Mouse (Mus musculus) gastrocnemius, postnatal 14 days (tissue): ENCODE results near the gene Gria3. TPM values are rescaled to one million over a fixed set of nuclear protein-coding genes. Genes with fewer than 3 reads are reported as not detected.

ENCODE experiments used
- DNase-seq: peaks from one replicate; pipeline ENCODE4 v3.0.0; 2021; ENCODE audit warnings: mixed read lengths
- intact Hi-C: fragments of 180-260 bp; cut with DNase I; formaldehyde crosslinking; loops from one replicate; pipeline ENCODE4 v1.15.1; 2025; ENCODE audit warnings: low total_unique reads
- microRNA-seq, 2 experiments: library from miRNA; unstranded; fragments of <30 nt; microRNA quantifications; one replicate each; pipeline ENCODE4 v1.2.0; 2021
- total RNA-seq, 2 experiments: library from RNA; stranded (reverse); gene quantifications; 2 replicates each; pipeline ENCODE4 v1.2.3; 2021

Gene Gria3
- total RNA-seq, 2 experiments from 2014 or later = 2.2 to 2.3 TPM

DNA sequence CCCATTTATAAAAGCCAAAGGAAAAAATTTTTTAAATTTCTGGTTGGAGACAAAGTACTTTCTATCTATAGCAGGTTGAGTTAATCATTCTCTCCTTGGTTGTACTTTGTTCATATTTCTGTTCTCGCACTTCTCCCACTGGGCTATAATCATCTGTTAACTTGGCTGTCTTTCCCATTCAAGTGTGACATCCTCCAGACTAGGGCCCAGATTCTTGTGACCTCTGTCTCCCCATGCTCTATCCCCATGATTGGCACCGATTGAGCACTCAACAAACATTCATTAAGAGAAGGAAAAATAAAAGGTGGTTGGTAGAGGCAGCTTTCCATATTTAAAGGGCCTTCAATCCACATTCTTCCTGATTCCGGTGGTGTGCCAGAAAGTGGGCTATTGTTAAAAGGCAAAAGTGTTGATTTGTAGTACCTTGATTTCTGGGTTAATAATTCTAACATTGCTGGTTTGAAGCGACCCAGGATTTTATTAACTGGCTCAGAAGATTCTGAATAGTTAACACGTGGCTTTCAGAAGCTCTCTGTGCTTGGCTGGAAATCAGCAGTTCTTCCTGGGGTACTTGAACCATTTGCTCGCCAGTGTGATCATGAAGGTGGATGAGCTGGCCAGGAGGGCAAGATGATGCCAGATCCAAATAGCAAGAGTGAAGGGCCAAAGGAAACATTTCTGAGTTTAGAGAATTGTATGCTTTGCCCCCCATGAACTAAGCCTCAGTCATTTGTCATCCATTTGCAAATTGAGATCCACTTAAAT is 161.8 kb downstream of the Gria3 start:
- no peak for DNase-seq
- intact Hi-C loops = no loop called here

DNA sequence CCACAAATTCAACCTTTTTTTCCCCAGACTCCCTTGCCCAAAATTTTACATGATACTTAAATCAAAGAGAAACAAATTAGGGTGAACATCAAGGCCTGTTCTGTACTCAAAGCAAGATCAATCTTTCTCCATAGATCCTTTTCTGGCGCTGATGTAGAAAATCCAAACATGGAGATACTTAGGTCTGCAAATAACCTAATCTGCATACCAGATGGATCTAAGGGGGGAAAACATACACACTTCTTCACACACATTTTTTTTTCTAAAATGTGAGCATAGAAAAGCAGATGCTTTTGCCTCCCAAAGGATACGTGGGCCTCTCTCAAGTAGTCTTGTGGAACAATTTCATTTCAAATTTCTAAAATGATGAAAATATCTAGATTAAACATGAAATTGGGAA is 164.2 kb downstream of the Gria3 start:
- intact Hi-C loops = no loop called here
- DNase-seq = no peak

- no peak for DNase-seq
- intact Hi-C loops = no loop called here
Observed at GRCm38 (mm10) chrX:41573079-41573478, 172.4 kb downstream of the Gria3 start.

- intact Hi-C loops = no loop called here
- DNase-seq = no peak
Observed at GRCm38 (mm10) chrX:41578797-41579196, 178.1 kb downstream of the Gria3 start.

- DNase-seq = no peak
- intact Hi-C loops = no loop called here
Observed at GRCm38 (mm10) chrX:41587692-41588091, 187.0 kb downstream of the Gria3 start.

DNA sequence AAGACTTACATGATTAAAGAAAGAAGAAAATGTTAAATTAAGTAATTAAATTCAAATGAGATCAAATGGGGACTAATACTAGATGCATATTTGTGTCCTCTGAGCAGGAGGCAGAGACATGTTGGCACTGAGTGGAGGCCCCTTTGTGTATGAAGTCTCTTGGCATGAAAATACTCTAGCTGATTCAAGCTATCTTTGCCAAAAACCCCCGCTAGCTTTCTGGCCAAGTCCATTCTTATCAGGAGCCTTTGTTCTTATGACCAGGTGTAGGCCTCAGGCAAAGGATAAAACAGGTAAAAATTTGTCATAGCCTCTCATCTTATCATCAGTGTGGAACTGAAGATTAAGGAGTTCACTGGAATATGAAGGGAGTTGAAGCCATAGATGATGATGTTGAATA is 206.5 kb downstream of the Gria3 start:
- intact Hi-C loops = no loop called here
- DNase-seq = no peak

DNA sequence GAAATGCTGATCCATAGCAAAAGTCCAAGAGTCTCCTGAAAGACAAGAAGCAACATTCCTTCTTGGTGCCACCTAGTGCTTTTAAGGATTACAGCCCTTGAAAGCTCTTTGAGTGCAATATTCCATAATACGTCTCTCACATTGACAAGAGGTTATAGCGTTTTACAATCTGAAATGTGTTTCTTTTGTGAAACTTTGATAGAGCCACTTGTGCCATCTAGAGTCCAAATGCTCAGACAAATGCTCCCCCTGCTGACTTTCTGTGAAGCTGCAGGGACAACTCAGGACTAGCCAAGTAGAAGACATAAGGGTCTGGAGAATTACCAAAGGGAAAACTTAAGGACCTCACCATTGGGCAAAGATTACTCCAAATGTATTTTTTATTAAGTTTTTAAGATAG is 214.3 kb downstream of the Gria3 start:
- intact Hi-C loops = no loop called here

DNA sequence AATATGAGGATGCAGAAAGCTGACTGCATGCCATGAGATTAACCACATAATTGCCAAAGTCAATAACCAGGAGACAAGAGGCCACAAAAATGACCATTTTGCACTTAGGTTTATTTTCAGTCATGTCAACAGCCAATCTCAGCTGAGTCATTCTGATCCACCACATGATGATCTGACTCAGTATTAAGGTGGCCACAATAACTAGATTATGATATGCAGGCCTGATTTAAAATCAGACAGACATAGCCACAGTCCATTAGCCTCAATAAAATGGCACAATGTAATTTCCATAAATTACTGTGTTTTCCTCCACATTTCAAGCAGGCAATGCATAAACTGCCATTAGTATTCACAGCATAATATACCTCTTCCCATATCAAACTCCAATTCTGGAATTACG is 216.3 kb downstream of the Gria3 start:
- intact Hi-C loops = no loop called here
- no peak for DNase-seq

More for the DNA sequence above, 214.3 kb downstream of the Gria3 start:
- DNase-seq = peak; percentile 4

DNA sequence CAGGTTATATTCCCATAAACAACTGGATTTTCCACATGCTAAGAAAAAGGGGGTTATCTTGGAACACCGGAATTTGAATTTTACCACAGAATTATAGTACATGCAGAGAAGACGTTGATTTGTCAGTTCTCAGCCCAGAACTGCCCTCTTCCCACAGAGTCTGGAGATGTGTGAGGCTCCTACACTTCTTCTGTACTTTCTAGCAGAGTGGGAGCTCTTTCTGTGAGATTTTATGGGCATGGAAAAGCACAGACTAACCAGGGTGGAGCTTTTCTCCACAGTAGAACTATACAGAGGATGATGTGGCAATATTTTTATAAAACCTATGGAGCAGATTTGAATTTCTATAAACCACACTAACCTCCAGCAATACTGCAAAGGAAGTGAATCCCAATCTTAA is 217.7 kb downstream of the Gria3 start:
- no peak for DNase-seq
- intact Hi-C loops = no loop called here

DNA sequence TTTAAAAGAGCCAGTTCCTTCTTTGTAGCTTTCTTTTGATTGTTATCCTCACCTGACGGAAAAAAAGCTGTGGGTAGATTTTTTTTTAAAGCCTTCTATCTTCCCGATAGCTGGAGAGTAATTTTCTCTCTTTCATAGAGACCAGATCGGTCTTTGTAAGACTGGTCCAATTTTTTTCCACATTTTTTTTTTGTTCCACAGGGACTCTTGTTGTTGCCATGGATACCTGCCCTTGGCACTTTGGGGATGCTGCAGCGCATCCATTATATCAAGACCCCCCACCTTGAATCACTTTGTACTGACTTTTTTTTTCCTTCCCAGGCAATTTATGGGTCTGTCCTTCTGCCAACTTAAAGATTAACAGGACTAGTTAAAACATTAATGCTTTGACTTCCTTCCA is 232.9 kb downstream of the Gria3 start:
- DNase-seq = no peak
- intact Hi-C loops = no loop called here

DNA sequence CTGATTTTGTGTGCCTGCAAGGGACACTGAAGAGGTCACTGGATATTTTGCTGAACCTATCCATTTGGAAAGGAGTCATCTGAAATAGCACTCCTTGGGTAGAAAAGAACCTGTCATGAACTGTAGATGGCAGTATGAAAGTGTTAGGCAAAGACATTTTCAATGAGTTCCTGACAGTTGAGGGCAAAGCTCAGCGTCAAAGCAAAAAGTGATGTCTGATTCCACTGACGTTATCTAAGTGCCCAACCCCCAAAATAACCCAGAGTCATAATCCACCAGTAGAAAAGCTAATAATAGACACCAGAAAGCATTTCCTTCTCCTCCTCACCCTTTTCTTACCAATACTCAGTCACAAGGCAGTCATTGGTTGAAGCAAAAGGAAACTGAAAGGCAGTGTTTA is 244.3 kb downstream of the Gria3 start:
- intact Hi-C loops = no loop called here

GRCm38 (mm10) chrX:41657791-41658190 is 257.1 kb downstream of the Gria3 start:
- no peak for DNase-seq
- intact Hi-C loops = no loop called here

More for the DNA sequence above, 244.3 kb downstream of the Gria3 start:
- DNase-seq = no peak

DNA sequence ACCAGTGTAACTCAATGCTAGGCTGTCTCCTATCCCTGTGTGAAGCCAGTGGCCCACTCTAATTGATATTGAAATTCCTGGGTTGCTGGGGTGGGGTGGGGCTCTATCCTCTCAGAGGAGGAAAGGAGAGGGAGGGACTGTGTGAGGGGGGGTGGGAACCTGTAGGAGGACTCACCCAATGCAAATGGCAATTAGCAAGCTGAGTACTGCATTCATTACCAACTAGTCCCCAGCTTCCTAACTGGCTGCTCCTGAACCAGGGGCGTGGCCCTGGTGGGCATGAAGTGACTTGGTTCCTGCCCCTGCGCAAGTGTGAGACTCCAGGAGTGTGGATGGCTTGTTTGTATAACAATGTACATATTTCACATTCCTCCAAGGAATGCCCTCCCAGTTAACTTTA is 288.2 kb downstream of the Gria3 start:
- intact Hi-C loops = no loop called here
- DNase-seq = no peak

DNA sequence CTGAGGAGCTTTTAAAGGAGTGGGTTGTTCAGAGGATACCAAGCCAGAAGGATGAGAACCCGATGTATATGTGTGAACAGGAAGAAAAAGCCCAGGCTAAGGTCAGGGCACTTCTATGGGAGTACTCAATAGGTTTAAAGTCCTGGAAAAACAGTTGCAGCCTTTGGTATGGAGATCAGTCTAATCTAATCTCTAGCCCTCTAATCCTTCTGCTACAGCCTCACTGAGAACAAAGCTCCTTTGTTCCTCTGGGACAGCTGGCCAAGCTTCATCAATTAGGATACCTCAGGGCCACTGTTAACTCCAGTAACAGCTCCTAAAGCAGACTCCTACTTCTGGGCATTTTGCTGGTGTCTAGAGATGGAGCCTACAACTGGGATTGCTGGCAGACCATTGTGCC is 291.4 kb downstream of the Gria3 start:
- intact Hi-C loops = no loop called here
- no peak for DNase-seq

Small RNAs within 50 kb of the gene (microRNA-seq; reads per million reads assigned to microRNA genes)
- 0 reads per million in 2 experiments for gene Gm22413
